Mouse (Mus musculus): ENCODE results near the gene Mcrs1.

Mcrs1 gene

DNA sequence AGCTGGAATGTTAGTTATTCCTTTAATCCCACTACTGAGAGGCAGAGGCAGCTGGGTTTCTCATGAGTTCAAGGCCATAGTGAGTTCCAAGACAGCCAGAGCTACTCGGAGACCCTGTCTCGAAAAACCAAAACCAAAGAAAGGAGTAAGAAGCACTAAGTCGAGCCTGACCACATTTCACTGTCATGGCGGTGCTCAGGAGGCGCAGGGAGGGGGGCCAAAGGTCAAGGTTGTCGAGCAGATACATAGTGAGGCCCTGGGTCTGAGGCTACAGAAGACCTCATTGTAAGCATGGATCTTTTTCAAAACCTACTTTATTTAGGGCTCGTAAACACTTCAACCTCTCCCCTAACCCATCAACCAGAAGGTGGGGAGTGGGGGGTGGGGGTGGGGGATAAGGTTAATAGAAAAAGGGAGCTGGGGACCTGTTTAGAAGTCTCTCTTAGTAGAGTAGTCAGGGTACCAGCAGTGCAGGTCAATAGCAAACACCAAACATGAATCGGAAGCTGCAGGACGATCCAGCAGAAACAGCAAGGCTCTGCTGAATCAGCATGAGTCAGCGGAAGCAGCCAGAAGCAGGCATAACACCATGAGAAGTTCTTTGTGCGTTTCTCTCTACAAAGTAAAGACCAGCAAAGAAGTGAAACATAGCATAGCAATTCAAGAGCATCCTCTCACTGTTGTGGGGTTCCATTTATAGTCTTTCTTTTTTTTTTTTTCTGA is 35.9 kb downstream of the Mcrs1 start:
- no peak for DNase-seq (ENCODE audit: extremely low spot score, low read depth, low spot score)

DNA sequence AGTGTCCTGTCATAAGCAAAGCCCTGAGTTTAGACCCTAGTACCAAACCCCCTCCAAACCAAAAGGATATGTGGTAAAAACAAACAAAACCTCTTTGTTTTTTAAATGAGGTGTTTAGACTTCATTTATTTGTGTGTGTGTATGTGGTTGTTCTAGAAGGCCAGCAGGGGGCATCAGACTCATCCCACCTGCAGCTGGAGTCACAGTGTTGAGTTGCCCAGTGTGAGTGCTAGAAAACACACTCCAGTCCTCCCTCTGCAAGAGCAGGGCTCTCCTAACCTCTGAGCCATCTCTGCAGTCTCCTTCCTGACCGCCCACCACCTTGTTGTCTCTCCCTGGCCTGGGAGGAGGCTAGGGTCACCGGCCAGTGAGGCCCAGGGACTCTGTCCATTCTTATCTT is 36.8 kb downstream of the Mcrs1 start:
- no peak for DNase-seq (ENCODE audit: extremely low spot score, low read depth, low spot score)

DNA sequence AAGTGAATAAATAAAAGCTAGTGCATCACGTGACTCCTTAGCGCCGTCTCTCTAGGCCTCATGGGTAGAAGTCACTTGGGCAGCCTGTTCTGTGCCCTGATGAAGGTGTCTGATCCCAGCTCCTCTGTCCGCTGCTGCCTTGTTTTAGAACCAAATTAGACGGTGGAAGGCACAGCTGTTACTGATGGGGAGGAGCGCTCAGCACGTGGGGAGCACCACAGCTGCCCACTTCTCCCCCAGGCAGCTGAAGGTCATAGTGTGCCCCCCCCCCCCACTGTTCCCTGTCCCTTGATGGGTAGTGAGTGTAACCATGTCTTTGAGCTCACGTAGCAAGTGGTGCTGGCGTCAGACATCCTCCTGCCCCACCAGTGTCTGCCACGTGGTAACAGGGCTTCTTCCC is 38.6 kb downstream of the Mcrs1 start:
- no peak for DNase-seq (ENCODE audit: extremely low spot score, low read depth, low spot score)

DNA sequence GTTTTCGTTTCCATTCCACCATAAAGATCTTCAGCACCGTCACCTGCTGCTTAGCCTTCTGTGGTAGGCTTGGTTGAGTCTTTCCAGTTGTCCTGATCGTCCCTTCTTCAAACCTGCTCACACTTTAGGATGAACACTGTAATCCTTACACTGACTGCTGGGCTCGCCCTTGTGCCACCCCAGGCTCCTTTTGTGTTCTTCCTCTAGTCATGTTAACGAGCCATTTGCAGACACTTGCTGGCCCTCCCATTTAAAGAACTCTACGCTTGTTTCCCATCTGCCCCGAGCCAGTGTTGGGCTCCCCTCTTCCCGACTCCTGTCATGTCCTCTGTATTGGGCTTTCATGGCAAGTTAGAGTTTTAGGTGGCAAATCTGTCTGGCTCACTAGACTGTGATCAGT is 45.8 kb downstream of the Mcrs1 start:
- DNase-seq (ENCODE audit: extremely low spot score, low read depth, low spot score), result no peak

DNA sequence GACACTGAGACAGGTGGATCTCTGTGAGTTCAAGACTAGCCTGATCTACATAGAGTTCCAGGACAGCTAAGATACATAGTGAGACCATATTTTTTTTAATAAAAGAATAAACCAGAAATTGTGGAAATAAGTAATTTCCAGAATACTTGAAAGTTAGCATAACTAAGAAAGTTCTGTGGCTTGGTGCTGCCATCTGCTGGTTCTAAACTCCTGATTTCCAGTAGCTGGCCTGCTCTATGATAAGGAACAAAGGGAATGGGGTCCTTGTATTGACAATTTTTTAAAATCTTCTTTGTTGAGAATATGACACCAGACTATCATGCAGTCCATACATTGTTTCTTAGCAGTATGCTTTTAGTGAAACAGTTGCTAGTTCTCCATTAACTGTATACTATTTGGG is 53.0 kb downstream of the Mcrs1 start:
- DNase-seq (ENCODE audit: extremely low spot score, low read depth, low spot score), result no peak

DNA sequence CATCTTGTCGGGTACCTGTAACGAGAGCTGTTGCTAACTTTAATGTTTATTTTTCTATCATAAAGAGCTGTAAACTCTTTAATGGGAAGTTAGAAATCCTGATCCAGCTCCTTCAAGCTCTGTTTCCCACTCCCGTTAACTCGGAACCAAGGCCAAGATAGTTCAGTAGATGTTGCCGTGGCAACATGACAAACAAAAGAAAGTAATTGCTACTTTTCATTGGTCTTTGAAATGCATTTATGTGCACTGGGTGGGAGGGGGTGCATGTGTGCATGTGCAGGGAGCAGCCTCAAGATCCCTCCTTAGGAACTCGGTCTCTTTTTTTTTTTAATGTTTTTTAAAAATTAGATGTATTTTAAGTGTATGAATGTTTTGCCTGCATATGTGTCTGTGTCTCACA is 56.7 kb downstream of the Mcrs1 start:
- DNase-seq (ENCODE audit: extremely low spot score, low read depth, low spot score), result no peak

DNA sequence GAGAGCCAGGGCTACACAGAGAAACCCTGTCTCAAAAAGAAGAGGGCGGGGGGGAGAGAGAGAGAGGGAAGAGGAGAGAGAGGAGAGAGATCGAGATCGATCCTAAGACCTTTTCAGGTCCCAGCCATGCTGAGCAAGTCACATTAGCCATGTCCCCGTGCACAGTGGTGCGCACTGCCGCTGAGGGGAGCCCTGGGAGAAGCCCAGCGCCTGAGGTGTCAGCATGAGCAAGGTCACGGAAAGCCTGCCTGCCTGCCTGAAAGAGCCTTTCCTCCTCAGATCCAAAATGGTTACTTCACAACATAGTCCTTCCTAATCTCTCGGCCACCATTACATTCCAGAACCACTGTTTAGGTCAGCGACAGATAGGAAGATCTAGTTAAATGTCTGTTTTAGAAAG is 57.4 kb downstream of the Mcrs1 start:
- no peak for DNase-seq (ENCODE audit: extremely low spot score, low read depth, low spot score)

Data from hindlimb bud, embryonic 11.5 days (tissue).